Mouse (Mus musculus) cerebellum, adult 11-12 months (tissue): ENCODE results near the gene Nup85.
A peak's percentile ranks its signal among the peaks of the same experiment; 100 is the strongest.

ENCODE experiments used
- DNase-seq: peaks from one replicate; pipeline ENCODE4 v3.0.0; 2022

Nup85 gene

GRCm38 (mm10) chr11:115614346-115615107 is 50.3 kb downstream of the Nup85 start:
- peak; percentile 54 for DNase-seq

- DNase-seq: peak; percentile 35
Observed at GRCm38 (mm10) chr11:115615108-115615825, 51.0 kb downstream of the Nup85 start.

- DNase-seq: peak; percentile 35
Observed at GRCm38 (mm10) chr11:115615875-115616274, 51.6 kb downstream of the Nup85 start.

- DNase-seq: peak; percentile 18
Observed at GRCm38 (mm10) chr11:115616371-115616770, 52.1 kb downstream of the Nup85 start.

GRCm38 (mm10) chr11:115616893-115617292 is 52.7 kb downstream of the Nup85 start:
- no peak for DNase-seq

GRCm38 (mm10) chr11:115618001-115618400 is 53.8 kb downstream of the Nup85 start:
- no peak for DNase-seq

GRCm38 (mm10) chr11:115618732-115619516 is 54.7 kb downstream of the Nup85 start:
- no peak for DNase-seq

GRCm38 (mm10) chr11:115619949-115620348 is 55.7 kb downstream of the Nup85 start:
- no peak for DNase-seq

GRCm38 (mm10) chr11:115623487-115624070 is 59.3 kb downstream of the Nup85 start:
- no peak for DNase-seq

GRCm38 (mm10) chr11:115625877-115626276 is 61.6 kb downstream of the Nup85 start:
- DNase-seq: peak; percentile 48

- peak; percentile 48 for DNase-seq
Observed at GRCm38 (mm10) chr11:115626824-115627616, 62.8 kb downstream of the Nup85 start.

- peak; percentile 100 for DNase-seq
Observed at GRCm38 (mm10) chr11:115627705-115628464, 63.7 kb downstream of the Nup85 start, which contains the start of gene Slc25a19. Gene Slc25a19, minus strand, starts transcription at chr11:115628295.

- DNase-seq: no peak
Observed at GRCm38 (mm10) chr11:115628465-115629101, 64.3 kb downstream of the Nup85 start.

- peak; percentile 46 for DNase-seq
Observed at GRCm38 (mm10) chr11:115629734-115630531, 65.7 kb downstream of the Nup85 start.

GRCm38 (mm10) chr11:115630532-115631504 is 66.6 kb downstream of the Nup85 start:
- DNase-seq: no peak

GRCm38 (mm10) chr11:115631505-115631890 is 67.3 kb downstream of the Nup85 start:
- DNase-seq: peak; percentile 54

- DNase-seq: no peak
Observed at GRCm38 (mm10) chr11:115632247-115632646, 68.0 kb downstream of the Nup85 start.

- DNase-seq: no peak
Observed at GRCm38 (mm10) chr11:115632862-115633261, 68.6 kb downstream of the Nup85 start.
